Mouse (Mus musculus) hindbrain, embryonic 16.5 days (tissue): Measurements from ENCODE around the gene Lpin3. TPM values are rescaled to one million over a fixed set of nuclear protein-coding genes. Genes with fewer than 3 reads are reported as not detected.

Experiments
- ATAC-seq: fragments of 200-750 bp; cut with Nextera tagmentation; 2 replicates; pipeline ENCODE4 v1.8.0; 2017; ENCODE audit warnings: moderate TSS enrichment, moderate library complexity
- H3K27ac ChIP-seq: fragments of 300-500 bp; sonication (generic); 2 replicates; pipeline ENCODE4 v1.5.1; 2014; ENCODE audit warnings: low read depth, mild to moderate bottlenecking, control low read depth, low read length, moderate library complexity
- H3K27me3 ChIP-seq: fragments of 300-500 bp; sonication (generic); replicated peaks from 2 replicates; pipeline ENCODE4 v1.6.1; 2014; ENCODE audit warnings: low read length; ENCODE audit not compliant: control insufficient read depth, insufficient read depth
- H3K36me3 ChIP-seq: fragments of 300-500 bp; sonication (generic); 2 replicates; pipeline ENCODE4 v1.6.1; 2014; ENCODE audit warnings: mild to moderate bottlenecking, low read length, moderate library complexity, mixed read lengths; ENCODE audit not compliant: control insufficient read depth, insufficient read depth
- H3K4me1 ChIP-seq: fragments of 300-500 bp; sonication (generic); 2 replicates; pipeline ENCODE4 v1.6.1; 2014; ENCODE audit warnings: low read depth, low read length; ENCODE audit not compliant: control insufficient read depth, insufficient read depth
- H3K4me2 ChIP-seq: fragments of 300-500 bp; sonication (generic); 2 replicates; pipeline ENCODE4 v1.6.1; 2014; ENCODE audit warnings: mild to moderate bottlenecking, low read length, control low read depth, moderate library complexity
- H3K4me3 ChIP-seq: fragments of 300-500 bp; sonication (generic); 2 replicates; pipeline ENCODE4 v1.5.1; 2014; ENCODE audit warnings: mild to moderate bottlenecking, low read length, control low read depth, moderate library complexity
- H3K9ac ChIP-seq: fragments of 300-500 bp; sonication (generic); 2 replicates; pipeline ENCODE4 v1.6.1; 2014; ENCODE audit warnings: low read depth, mild to moderate bottlenecking, control low read depth, low read length, moderate library complexity
- H3K9me3 ChIP-seq: fragments of 300-500 bp; sonication (generic); 2 replicates; pipeline ENCODE4 v1.6.1; 2014; ENCODE audit warnings: mild to moderate bottlenecking, low read length, moderate library complexity; ENCODE audit not compliant: control insufficient read depth
- WGBS: fragments of 180-500 bp; shearing (Covaris S2); extraction: QIAGEN DNeasy Blood & Tissue Kit; methylation state at CpG from one replicate; pipeline ENCODE4 v1.1.7; 2014; 5-methylcytosine and 5-hydroxymethylcytosine counted together
- polyA plus RNA-seq: library from polyadenylated mRNA; unstranded; fragments of >200 nt; fragmentation: Nextera tagmentation; extraction: Ambion mirVana; gene quantifications from 2 replicates; pipeline ENCODE4 v1.2.1, GENCODE M21; 2015

Gene Lpin3
- polyA plus RNA-seq, 1 experiment from 2014 or later = 0.43 TPM

- no peaks in the 10 kb centered on the region for H3K36me3 ChIP-seq
- WGBS = 80% methylated on average over 4 of the region's 4 CpGs
- no peak overlapping the region for H3K27ac ChIP-seq
- no peaks in the 10 kb centered on the region for H3K27me3 ChIP-seq
- no peak overlapping the region for H3K4me3 ChIP-seq
- no peak for ATAC-seq
- no peak overlapping the region for H3K9ac ChIP-seq
- no peak overlapping the region for H3K4me2 ChIP-seq
- H3K9me3 ChIP-seq = no peaks in the 10 kb centered on the region
- H3K4me1 ChIP-seq = no peaks in the 10 kb centered on the region
Measured at GRCm38 (mm10) chr2:160934451-160934850, 54.0 kb downstream of the Lpin3 start.

- 71% methylated on average over 17 of the region's 17 CpGs for WGBS
- Histone ChIP-seq H3K27me3 (no peaks in the 10 kb centered on the region), H3K9ac (no peak overlapping the region), H3K4me2 (no peak overlapping the region), H3K27ac (no peak overlapping the region), H3K36me3 (no peaks in the 10 kb centered on the region), H3K9me3 (no peaks in the 10 kb centered on the region), H3K4me3 (no peak overlapping the region), H3K4me1 (no peaks in the 10 kb centered on the region)
- ATAC-seq = 0 out of 2 replicates have a peak, but pooled peaks have one; percentile 28
Measured at GRCm38 (mm10) chr2:160940930-160941709, 60.6 kb downstream of the Lpin3 start.

- Histone ChIP-seq H3K27me3 (no peaks in the 10 kb centered on the region), H3K9me3 (no peaks in the 10 kb centered on the region), H3K36me3 (no peaks in the 10 kb centered on the region), H3K4me2 (no peak overlapping the region), H3K27ac (no peak overlapping the region), H3K4me1 (no peaks in the 10 kb centered on the region), H3K4me3 (no peak overlapping the region), H3K9ac (no peak overlapping the region)
- ATAC-seq = 0 out of 2 replicates have a peak, but pooled peaks have one; percentile 34
- WGBS = 65% methylated on average over 3 of the region's 3 CpGs
Measured at GRCm38 (mm10) chr2:160942443-160942842, 62.0 kb downstream of the Lpin3 start.

- no peaks in the 10 kb centered on the region for H3K9me3 ChIP-seq
- no peak overlapping the region for H3K4me3 ChIP-seq
- H3K4me1 ChIP-seq = no peaks in the 10 kb centered on the region
- no peak overlapping the region for H3K9ac ChIP-seq
- no peaks in the 10 kb centered on the region for H3K27me3 ChIP-seq
- no peak for ATAC-seq
- 71% methylated on average over 4 of the region's 4 CpGs for WGBS
- H3K27ac ChIP-seq = no peak overlapping the region
- peaks cover 40% of the 10 kb centered on the region for H3K36me3 ChIP-seq
- H3K4me2 ChIP-seq = no peak overlapping the region
Measured at GRCm38 (mm10) chr2:160951595-160951994, 71.1 kb downstream of the Lpin3 start.

GRCm38 (mm10) chr2:160953131-160953873 lies 72.8 kb downstream of the Lpin3 start:
- H3K4me3 ChIP-seq = no peak overlapping the region
- 0 out of 2 replicates have a peak overlapping the region, but pooled peaks have one; percentile 23 for H3K27ac ChIP-seq
- no peak overlapping the region for H3K4me2 ChIP-seq
- no peak overlapping the region; the same call in 1 of the 2 replicates for H3K9ac ChIP-seq
- H3K27me3 ChIP-seq = no peaks in the 10 kb centered on the region
- 69% methylated on average over 7 of the region's 7 CpGs for WGBS
- no peaks in the 10 kb centered on the region for H3K9me3 ChIP-seq
- peaks cover 40% of the 10 kb centered on the region for H3K36me3 ChIP-seq
- peak; percentile 76 for ATAC-seq
- H3K4me1 ChIP-seq = no peaks in the 10 kb centered on the region

- H3K4me2 ChIP-seq = no peak overlapping the region
- ATAC-seq = no peak
- H3K9me3 ChIP-seq = no peaks in the 10 kb centered on the region
- H3K9ac ChIP-seq = no peak overlapping the region
- WGBS = 87% methylated on average over 3 of the region's 3 CpGs
- H3K4me1 ChIP-seq = no peaks in the 10 kb centered on the region
- H3K36me3 ChIP-seq = peaks cover 33% of the 10 kb centered on the region
- no peak overlapping the region for H3K27ac ChIP-seq
- H3K4me3 ChIP-seq = no peak overlapping the region
- no peaks in the 10 kb centered on the region for H3K27me3 ChIP-seq
Measured at GRCm38 (mm10) chr2:160954541-160954940, 74.1 kb downstream of the Lpin3 start.

GRCm38 (mm10) chr2:160955331-160955730 lies 74.9 kb downstream of the Lpin3 start:
- no peak overlapping the region for H3K4me3 ChIP-seq
- WGBS = 63% methylated on average over 7 of the region's 7 CpGs
- no peak for ATAC-seq
- H3K27me3 ChIP-seq = no peaks in the 10 kb centered on the region
- no peaks in the 10 kb centered on the region for H3K4me1 ChIP-seq
- H3K9ac ChIP-seq = no peak overlapping the region
- no peak overlapping the region for H3K4me2 ChIP-seq
- peaks cover 34% of the 10 kb centered on the region for H3K36me3 ChIP-seq
- no peaks in the 10 kb centered on the region for H3K9me3 ChIP-seq
- no peak overlapping the region for H3K27ac ChIP-seq
